Mouse (Mus musculus): ENCODE data around the gene Tnni2. TPM values are rescaled to one million over a fixed set of nuclear protein-coding genes. Genes with fewer than 3 reads are reported as not detected.

The Tnni2 gene
- total RNA-seq, 2 experiments from 2014 or later, result 5.7 to 7.8 TPM

DNA sequence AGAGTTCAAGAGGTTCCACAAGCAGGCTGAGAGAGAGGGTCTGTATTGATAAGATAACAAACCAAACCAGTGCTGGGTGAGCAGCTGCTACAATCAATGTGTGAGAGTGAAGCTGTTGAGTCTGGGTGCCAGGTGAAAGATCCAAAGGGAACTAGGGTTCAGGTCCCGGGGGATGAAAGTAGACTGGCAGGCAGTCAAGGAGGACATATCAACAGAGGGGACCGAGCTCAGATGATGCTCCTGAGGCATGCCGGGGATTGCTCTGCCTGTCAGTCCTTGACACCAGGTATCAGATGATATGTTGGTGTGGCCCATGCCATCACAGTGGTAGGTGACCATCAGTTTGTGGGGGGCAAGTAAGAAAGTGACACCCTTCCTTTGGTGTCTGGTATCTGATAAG lies 15.2 kb downstream of the Tnni2 start:
- DNase-seq, result peak in 1 of 2 experiments; percentile 24

DNA sequence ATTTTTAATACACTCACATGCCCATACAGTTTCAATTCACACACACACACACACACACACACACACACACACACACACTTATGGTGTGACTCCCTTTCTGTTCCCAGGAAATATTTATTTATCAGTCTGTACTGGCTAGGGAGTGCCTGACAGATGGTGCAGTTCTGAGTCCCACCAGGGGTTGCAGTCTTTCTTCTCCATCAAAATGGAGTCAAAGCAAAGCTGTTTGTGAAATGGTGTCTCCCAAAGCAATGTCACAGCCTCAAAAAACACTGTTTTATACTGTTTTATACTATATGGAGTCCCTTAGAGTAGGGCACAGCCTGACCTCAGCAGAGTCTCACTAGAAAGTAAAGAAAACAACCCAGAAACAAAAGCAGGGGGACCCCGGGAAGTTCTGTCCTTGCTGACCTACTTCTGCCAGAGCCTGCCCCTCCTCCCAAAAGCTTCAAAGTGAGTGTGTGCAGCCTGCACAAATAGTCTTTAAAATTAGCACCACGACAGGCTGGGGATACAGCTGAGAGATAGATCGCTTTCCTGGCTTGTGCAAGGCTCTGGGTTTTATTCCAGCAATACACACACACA lies 15.7 kb downstream of the Tnni2 start:
- intact Hi-C loops (cut with DNase I), result no loop called here
- peak in 1 of 2 experiments; percentile 57 for DNase-seq

More for the DNA sequence above, 15.2 kb downstream of the Tnni2 start:
- intact Hi-C loops (cut with DNase I), result no loop called here

DNA sequence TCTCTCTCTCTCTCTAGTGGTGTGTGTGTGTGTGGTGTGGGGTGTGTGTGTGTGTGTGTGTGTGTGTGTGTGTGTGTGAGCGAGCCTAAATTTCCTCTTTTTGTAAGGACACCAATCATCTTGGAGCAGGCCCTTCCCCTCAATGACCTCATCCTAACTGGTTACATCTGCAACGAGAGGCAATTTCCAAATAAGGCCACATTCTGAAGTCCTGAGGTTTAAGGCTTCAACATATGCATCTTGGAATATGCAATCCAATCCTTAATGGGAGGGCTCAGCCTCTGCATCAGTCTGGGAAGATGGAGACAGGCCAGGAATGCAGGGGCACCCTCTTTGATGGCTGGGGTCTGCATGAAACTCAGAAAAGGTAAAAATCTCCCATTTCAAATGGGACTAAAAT lies 16.4 kb downstream of the Tnni2 start:
- intact Hi-C loops (cut with DNase I), result no loop called here
- peak in 1 of 2 experiments; percentile 25 for DNase-seq

DNA sequence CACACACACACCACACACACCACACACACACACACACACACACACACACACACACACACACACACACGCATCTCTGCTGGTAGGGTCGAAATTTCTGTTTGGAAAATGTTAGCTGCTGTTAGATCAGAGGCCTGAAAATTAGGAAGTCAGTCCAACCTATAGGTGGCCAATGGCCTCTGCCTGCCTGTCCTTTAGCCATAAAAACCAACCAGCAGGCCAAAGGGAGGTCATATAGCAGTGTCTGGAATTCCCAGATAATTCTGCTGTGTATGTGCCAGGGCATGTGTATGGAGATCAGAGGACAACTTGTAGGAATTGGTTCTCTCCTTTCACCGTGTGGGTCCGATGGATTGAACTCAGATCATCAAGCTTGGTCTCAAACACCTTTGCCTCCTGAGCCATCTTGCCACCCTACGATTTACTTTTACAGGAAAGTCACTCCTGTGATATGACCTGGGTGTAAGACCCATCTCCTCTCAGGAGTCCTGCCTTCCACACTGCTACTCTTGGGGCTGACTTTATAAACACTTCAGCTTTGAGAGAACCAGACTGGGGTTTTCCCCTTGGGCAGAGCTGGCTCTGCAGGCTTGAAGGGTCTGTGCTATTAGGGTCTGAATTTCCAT lies 17.2 kb downstream of the Tnni2 start:
- peak in 1 of 2 experiments; percentile 15 for DNase-seq
- intact Hi-C loops (cut with DNase I), result no loop called here

DNA sequence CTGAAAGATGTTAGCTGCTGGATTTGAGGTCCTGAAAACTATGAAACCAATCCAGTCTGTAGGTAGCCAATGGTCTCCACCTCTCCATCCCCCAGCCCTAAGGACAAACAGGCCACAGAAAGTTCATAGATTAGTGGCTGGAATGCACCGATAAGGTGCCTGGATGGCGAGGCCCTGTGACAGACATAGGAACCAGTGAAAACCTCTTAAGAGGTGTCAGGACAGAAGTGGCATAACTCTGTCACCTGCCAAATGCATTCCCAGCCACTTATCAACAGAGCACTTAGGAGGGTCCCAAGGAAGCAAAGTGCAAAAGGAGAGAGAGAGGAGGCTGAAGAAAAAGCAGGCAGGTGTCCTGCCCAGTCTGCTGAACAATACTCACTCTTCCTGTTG lies 17.7 kb downstream of the Tnni2 start:
- peak in 1 of 2 experiments; percentile 52 for DNase-seq
- intact Hi-C loops (cut with DNase I), result no loop called here

DNA sequence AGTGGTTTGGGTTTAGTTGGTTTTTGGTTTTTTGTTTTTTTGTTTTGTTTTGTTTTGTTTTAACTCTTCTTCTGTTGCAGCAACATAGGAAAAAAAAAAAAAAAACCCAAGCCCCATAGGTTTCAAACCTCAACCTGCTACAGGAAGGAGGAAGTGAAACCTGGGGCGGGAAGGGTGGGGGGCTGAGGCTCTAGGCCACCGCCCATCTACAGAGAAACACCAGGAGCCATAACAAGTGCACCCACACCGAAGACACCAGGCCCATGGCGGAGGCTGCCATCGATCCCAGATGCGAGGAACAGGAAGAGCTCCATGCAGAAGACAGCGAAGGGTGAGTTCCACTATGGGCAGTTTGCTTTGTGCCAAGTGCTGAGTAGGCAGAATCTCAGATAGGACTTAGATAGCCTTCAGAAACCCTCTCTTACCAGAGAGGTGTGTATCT lies 19.0 kb downstream of the Tnni2 start, which contains the start of gene Lsp1:
TSS of gene Lsp1 (plus strand) at position 174 of the 442 bp plus-strand sequence.
- intact Hi-C loops (cut with DNase I), result no loop called here
- DNase-seq, result no peak

DNA sequence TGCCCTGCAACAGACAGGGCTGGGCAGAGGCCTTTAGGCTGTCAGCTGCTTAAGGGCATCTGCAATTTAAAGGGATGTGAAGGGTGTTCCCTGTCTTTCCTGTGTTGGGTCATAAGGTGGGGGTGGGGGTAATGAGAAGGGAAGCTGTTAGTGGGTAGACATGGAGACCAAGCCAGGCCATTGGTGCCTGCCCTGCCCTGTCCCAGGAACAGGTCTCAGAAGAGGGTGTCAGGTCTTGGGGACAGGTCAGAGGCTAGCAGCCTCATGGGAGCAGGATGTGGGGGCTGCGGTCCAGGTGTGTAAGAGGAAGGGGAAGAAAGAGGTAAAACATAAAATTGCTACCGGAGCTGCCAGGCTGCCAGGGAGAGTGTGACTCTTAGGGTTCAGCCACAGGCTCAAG lies 19.8 kb downstream of the Tnni2 start:
- DNase-seq, result no peak
- intact Hi-C loops (cut with DNase I), result no loop called here

DNA sequence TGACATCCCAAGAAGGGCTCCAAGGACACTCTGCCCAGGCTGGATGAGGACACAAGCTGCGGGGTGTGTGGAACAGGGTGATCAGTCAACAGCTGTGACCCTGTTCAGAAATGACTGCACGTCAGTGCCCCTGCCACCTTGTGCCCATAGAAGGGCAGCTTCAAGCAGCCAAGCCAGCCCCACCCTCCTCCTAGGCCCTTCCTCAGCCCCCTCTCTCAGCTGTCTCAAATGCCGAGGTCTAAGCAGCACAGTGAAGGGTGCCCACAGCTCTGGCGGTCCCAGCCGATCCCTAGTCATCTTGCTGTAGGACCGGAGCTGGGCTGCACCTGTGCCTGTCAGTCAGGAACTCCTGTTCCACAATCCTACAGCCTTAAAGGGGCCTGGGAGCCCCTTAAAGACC lies 20.6 kb downstream of the Tnni2 start:
- intact Hi-C loops (cut with DNase I), result no loop called here
- peak in 1 of 2 experiments; percentile 16 for DNase-seq

DNA sequence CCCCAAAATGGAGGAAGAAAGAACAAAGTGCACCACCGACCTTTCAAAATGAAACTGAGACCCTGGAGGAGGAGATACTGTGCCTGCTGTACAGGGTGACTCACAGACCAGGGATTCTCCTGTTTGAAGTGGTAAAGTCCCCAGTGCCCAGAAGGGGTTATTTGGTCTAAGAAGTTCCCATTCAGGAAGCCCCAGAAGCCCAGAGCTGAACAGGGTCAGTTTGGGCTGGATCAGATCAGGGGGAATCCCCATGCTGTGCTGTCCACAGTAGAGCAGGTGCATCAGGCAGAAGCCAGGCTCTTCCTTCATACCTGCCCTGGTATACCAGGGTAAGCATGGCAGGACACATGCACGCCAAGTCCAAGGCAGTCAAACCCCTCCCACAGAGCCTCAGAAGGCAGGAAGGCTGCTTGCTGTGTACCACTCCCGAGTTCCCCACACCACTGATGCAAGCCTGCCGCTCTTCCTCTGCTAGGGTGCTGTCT lies 21.0 kb downstream of the Tnni2 start:
- intact Hi-C loops (cut with DNase I), result no loop called here
- DNase-seq, result no peak

DNA sequence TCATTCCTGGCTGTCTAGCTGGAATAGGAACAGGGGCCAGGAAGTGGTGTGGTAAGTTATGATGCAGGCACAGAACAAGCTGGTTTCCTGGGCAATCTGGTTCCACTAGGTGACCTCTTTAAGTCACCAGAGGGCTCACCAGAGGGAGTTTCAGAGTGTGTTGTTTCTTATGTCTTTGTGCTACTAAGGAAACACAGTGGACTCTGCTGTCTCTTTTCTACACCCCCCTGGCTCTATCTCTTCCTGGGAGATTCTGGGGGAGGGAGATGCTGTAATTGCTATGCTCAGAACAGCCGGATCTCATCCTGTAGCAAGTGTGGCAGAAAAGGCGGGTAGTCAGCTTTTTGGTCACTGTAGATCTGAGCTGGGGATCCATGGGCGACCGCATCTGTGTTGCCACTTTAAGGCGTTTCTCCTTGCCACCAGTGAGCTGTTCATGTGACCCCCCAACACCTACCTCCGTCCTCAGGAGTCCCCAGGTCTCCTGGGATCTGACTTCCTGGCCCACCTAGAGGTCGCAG lies 28.6 kb downstream of the Tnni2 start:
- peak in 1 of 2 experiments; percentile 36 for DNase-seq
- intact Hi-C loops (cut with DNase I), result no loop called here

DNA sequence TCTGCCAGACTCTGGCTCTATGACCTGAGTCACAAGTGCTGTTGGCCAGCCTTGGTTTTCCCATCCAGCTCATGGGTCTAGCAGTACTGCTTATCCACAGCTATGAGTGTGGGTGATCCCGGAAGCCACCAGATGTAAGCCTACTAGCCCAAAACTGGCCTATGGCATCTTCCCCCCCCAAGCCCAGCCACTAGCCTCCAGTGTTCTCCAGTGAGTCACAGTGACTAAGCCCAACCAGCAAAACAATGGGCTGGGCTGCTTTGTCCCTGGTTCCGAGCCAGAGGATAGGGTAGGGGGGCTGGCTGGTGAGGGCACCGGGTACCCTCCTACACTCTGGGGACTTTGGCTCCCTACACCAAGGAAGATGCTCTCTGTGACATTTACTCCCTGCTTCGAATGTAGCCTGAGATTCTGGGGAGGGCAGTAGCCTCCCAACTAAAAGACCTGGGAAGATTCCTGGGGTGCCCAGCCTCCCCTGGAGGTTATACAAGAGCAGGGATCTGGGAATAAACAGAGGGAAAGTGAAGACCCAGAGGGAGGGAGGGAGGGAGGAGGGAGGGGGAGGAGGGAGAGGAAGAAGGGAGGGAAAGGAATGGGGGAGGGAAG lies 29.3 kb downstream of the Tnni2 start:
- peak; percentile 74 to 83 for DNase-seq
- intact Hi-C loops (cut with DNase I), result no loop called here

DNA sequence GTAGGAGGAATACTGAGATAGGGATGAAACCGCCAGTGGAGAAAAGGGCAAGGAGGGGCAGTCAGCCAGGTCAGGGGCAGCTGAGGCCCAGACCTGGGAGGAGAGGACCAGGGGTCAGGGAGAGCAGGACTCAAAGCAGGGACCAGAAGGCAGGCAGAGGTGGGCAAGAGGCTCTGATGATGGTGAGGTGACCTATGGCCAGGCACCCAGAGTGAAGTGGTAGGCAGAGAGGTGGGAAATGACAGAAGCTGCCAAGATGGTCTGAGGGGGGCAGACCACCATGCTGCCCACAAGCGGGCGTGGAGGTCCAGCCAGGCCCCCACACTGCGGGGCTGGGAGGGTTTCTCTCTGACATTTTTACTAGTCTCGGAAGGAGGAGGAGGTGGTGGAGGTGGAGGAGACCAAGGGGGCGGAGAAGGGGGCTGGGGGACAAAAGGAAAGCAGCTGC lies 29.8 kb downstream of the Tnni2 start:
- peak in 1 of 2 experiments; percentile 33 for DNase-seq

DNA sequence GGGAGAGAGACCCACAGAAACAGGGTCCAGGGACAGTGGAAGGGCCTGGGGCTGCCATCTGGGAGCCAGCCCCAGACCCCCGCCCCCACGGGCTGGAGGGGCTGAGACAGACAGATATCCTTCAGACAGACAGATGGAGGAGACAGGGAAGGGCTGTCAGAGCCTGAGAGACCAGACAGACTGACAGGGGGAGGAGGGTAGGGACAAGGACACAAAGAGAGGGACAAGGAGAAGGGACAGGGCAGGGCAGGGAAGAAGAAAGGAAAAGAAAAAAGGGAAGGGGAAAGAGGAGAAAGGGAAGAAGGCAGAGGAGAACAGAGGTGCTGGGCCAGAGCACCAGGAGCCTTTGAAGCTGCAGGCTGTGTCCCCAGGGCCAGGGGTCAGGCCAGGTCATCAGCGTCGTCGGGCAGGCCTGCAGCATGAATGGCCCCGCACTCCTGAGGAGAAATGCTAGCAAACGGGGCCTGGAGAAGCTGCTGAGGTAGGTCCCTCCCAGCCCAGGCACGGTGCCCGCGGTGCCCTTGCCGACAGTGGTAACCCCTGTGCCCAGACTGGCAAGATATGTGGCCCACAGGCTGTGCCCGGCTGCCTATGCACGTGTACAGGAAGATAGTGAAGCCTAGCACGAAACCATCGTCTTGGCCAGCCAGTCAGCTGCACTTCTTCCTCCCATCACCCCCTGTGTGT lies 30.4 kb downstream of the Tnni2 start:
- DNase-seq, result peak; percentile 68 to 72
- intact Hi-C loops (cut with DNase I), result no loop called here

More for the DNA sequence above, 29.8 kb downstream of the Tnni2 start:
- intact Hi-C loops (cut with DNase I), result no loop called here

DNA sequence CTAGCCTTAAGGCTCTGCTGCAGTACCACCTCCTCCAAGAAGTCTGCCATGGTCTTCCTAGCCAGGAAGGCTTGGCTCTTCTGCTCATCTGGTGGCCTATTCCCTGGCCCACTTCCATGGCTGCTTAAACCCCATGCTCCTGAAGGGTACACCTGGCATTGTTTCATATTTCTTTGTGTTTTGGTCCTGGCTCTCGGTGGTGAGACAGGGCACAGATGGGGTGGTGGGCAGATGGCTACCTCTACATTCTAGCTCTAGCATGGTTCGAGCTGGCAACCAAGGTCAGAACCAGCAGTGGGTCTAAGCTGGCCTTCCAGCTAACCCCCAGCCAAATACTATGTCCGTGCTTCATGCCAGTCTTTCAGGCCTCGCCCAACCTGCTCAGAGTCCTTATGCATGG lies 31.3 kb downstream of the Tnni2 start:
- DNase-seq, result peak in 1 of 2 experiments; percentile 5
- intact Hi-C loops (cut with DNase I), result no loop called here

DNA sequence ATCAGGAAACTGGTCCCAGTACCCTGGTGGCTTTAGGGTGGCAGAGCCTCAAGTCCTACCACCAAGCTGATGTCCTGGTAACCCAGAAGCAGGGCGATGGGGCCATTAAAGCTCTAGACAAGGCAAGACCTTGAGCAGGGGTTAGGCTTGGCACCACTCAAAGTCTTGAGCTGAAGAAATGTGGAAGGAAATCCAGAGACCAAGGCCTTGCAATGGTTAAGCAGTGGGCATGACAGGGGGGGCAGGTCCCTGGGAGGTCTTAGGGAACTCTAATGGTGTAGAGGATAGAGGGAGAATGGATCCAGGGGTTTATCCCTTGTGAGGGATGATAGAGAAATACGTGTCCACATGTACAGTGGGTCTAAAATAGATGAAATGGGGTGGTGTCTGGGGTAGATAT lies 31.9 kb downstream of the Tnni2 start:
- peak in 1 of 2 experiments; percentile 1 for DNase-seq

DNA sequence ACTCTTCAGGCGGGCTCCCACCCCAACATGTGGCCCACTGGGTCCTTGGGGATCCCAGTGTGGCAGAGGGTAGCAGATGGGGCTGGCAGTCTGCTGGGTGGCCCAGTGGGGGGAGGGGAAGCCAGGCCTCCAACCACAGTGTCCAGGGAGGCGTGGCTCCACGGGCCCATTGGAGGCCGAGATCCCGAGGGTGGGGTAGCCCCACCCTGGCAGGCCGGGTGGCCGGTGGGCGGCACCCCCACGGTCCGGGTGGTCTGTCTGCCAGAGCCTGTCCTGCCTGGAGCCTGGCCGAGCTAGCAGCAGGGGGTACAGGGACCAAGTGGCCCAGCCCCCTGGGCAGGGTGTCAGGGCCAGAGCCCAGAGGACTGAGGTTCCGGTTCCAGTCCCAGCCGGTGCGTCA lies 33.2 kb downstream of the Tnni2 start:
- DNase-seq, result peak; percentile 73 to 74
- intact Hi-C loops (cut with DNase I), result no loop called here

More for the DNA sequence above, 31.9 kb downstream of the Tnni2 start:
- intact Hi-C loops (cut with DNase I), result no loop called here

DNA sequence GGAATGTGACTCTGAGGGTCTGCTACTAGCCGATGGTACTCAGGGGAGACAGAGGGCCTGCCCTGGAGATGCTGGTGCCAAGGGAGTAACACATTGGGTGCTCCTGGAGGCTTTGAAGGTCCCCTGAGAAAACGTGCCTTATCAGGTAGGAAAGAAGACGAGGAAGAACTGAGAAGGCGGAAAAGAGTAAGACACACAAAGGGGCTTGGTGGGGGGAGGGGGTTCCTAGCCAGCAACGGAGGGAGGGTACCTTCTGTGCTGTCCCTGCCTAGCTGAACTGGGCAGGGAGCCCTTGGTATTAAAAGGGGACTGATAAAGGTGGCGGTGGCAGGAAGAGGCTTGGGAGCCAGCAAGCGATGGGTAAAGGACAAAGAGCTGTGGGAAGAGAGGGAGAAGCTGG lies 34.0 kb downstream of the Tnni2 start:
- no peak for DNase-seq
- intact Hi-C loops (cut with DNase I), result no loop called here

DNA sequence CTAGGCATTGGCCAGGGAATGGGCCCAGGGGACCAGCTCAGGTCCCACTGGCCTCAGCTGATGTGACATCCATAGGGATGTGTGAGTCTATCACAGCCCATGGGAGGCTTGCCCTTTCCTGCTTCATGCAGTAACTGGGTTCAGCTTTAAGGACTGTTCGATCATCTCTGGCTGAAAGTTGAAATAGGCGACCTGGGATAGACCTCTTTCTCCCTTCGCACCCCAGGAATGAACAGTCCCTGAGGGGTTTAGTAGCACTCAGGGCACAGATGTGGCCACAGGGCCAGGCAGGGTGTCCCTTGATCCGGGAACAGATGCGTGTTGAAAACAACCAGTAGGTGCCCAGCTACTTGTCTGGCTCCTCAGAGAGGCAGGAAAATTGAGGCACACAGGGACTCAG lies 34.7 kb downstream of the Tnni2 start:
- DNase-seq, result no peak
- intact Hi-C loops (cut with DNase I), result no loop called here

DNA sequence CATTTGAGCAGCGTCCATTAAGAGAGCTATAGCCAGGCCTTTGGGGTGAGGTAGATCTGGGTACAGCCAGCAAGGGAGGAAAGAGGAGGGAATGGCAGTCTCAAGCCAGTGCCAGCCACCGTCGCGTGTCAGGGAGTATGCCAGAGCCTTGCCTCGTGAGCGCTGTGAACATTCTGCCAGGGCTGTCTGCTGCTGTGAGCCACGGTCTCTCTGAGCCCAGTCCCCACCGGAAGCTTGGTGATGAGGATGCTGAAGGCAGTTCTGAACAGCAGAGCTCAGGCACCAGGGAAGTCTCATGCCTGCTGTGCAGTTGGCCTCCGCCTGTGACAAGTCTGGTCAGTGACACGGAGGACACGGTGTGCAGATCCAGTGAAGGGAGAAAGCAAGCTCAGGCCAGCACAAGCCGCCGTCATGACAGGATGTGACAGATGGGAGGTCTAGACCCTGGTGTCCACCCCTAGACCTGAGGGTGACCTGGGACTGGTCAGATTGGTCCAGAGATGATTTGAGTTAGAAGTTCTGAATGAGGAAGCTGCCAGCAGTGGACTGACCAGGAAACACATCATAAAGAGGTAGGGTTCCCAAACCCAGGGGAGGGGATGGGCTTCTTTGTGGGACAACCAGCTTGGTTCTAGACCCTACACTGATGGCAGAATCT lies 35.3 kb downstream of the Tnni2 start:
- intact Hi-C loops (cut with DNase I), result no loop called here
- peak in 1 of 2 experiments; percentile 66 for DNase-seq

DNA sequence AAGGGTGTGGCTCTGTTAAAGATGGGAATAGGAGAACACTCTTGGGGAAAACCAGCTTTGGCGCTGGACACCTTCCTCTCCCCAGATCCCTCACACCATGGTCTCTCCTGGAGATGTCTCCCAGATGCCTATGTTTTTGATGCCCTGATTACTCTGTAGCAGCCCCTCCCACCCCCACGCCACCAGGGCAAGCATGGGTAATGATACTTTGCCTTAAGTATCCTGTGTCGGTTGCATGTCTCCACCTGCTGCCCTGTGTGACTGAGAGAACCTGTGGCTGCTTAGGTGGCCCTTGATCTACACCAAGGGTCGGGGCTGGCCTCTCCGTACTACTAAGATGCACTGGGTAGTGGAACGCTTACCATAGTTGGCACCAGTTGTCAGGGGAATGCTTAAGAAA lies 36.4 kb downstream of the Tnni2 start:
- intact Hi-C loops (cut with DNase I), result no loop called here
- peak in 1 of 2 experiments; percentile 4 for DNase-seq
